13 mouse cellular contexts compared by ENCODE assay signal in the genomic region with DNA sequence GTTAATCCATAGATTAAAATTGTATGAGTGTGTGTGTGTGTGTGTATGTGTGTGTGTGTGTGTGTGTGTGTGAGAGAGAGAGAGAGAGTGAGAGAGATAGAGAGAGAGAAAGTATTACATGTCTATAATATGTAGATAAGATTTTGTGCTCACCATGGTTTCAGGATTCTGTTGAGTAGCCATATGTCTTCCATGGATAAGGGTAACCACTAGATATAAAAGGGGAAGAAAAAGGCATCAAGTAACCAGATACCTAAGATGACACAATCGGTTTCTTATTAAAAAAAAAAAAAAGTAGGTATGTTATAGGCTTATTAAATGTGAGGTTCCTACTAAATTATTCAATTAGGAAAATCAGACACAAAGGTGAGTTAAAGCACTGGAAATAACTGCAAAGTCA.
"Had no signal": no experiment of that assay in that cellular context is flagged by ENCODE, and none has a peak within 500 bp of the region (broad histone marks: within the 10 kb centered on the region; RNA-seq: fewer than 3 reads in every experiment).

No protein-coding gene starts in this region.

- DNase-seq: lung, adult 18-20 months; lung, embryonic 14.5 days; lung, postnatal 10 days; lung, postnatal 4 days; retina, postnatal 1 day; right cerebral cortex, adult 18-20 months; right cerebral cortex, postnatal 25 days; right cerebral cortex, postnatal 4 days; spleen, adult 18-20 months; thymus, postnatal 14 days; thymus, postnatal 36 days had no signal

- ATAC-seq: midbrain, embryonic 13.5 days; midbrain, embryonic 15.5 days had no signal
